Comparison of ENCODE assay signal across 16 mouse cellular contexts in the genomic region with DNA sequence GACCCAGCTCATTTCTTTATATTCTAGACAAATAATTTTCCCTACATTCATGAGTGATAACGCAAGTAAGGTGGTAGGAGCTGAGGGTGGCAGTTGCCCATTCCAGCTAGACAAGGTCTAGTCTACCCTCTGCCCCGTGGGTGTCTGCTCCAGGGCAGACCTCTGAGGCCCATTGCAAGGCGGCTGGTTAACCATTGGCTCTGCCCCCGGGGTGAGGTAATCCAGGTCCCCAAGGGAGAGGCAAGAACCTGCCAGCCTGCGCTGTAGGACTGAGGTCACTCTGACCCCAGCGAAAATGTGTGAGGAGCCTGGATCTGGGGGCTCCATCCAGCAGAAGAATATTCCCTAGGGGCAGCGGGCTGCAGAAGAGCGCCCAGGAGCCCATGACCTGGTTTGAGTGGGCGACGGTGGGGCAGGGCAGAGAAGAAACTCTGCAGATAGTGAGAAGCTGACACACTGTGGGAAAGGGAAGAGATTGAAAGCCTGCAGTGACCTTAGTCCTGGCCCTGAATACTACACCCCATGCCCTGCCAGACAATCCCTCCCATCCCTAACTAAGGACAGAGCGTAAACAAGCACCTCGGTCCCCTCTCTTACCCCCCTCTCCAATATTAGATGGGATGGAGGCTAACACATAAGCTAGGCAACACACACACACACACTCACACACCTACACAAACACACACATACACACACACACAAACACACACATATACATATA. TPM values are rescaled to one million over a fixed set of nuclear protein-coding genes. Genes with fewer than 3 reads are reported as not detected.
DNase-seq lines count a peak whose midpoint lies in the region; ATAC-seq and TF ChIP-seq lines count a peak whose summit lies in the region.
"Had no signal": no experiment of that assay in that cellular context is flagged by ENCODE, and none has a peak within 500 bp of the region (broad histone marks: within the 10 kb centered on the region; RNA-seq: fewer than 3 reads in every experiment).

No protein-coding gene starts in this region.

- no peaks in the 10 kb centered on the region for H3K27me3 ChIP-seq in kidney, embryonic 14.5 days (ENCODE audit: control insufficient read depth, insufficient read depth, low read length)
- H3K27me3 ChIP-seq in hindbrain, postnatal 0 days (ENCODE audit: insufficient read depth, low read length): no peaks in the 10 kb centered on the region
- no peaks in the 10 kb centered on the region for H3K27me3 ChIP-seq in forebrain, embryonic 16.5 days (replicated peaks; ENCODE audit: control insufficient read depth, insufficient read depth, low read length)
- H3K27me3 ChIP-seq: hindbrain, embryonic 15.5 days; neural tube, embryonic 13.5 days had no signal

- H3K36me3 ChIP-seq in kidney, embryonic 14.5 days (ENCODE audit: control insufficient read depth, insufficient read depth, low read length): no peaks in the 10 kb centered on the region
- no peaks in the 10 kb centered on the region for H3K36me3 ChIP-seq in hindbrain, postnatal 0 days (ENCODE audit: insufficient read depth, low read length)
- no peaks in the 10 kb centered on the region for H3K36me3 ChIP-seq in forebrain, embryonic 16.5 days (ENCODE audit: control insufficient read depth, insufficient read depth)
- H3K36me3 ChIP-seq: embryonic facial prominence, embryonic 10.5 days; hindbrain, embryonic 15.5 days; neural tube, embryonic 13.5 days had no signal

- WGBS in kidney, embryonic 14.5 days: 51% methylated on average over 12 of the region's 12 CpGs
- WGBS in hindbrain, postnatal 0 days: 70% methylated on average over 12 of the region's 12 CpGs
- WGBS in forebrain, embryonic 16.5 days: 74% methylated on average over 12 of the region's 12 CpGs

- no peaks in the 10 kb centered on the region for H3K9me3 ChIP-seq in kidney, embryonic 14.5 days (ENCODE audit: control insufficient read depth, low read length)
- no peaks in the 10 kb centered on the region for H3K9me3 ChIP-seq in hindbrain, postnatal 0 days (ENCODE audit: low read length)
- H3K9me3 ChIP-seq in forebrain, embryonic 16.5 days (ENCODE audit: control insufficient read depth, low read length): no peaks in the 10 kb centered on the region
- H3K9me3 ChIP-seq: embryonic facial prominence, embryonic 10.5 days; hindbrain, embryonic 15.5 days; neural tube, embryonic 13.5 days had no signal

- H3K9ac ChIP-seq in kidney, embryonic 14.5 days (ENCODE audit: low read depth, low read length): no peak overlapping the region
- H3K9ac ChIP-seq in hindbrain, postnatal 0 days (replicated peaks; ENCODE audit: low read length): no peak overlapping the region
- no peak overlapping the region for H3K9ac ChIP-seq in forebrain, embryonic 16.5 days (replicated peaks; ENCODE audit: low read depth, low read length)
- H3K9ac ChIP-seq: hindbrain, embryonic 15.5 days; lung, embryonic 14.5 days; neural tube, embryonic 13.5 days had no signal

- no peak overlapping the region for H3K4me2 ChIP-seq in kidney, embryonic 14.5 days (replicated peaks; ENCODE audit: low read depth, low read length)
- no peak overlapping the region for H3K4me2 ChIP-seq in hindbrain, postnatal 0 days (ENCODE audit: low read depth, low read length)
- H3K4me2 ChIP-seq in forebrain, embryonic 16.5 days (ENCODE audit: low read length): no peak overlapping the region
- H3K4me2 ChIP-seq: hindbrain, embryonic 15.5 days; lung, embryonic 14.5 days; neural tube, embryonic 13.5 days had no signal

- H3K4me3 ChIP-seq in kidney, embryonic 14.5 days (ENCODE audit: low read length): no peak overlapping the region
- H3K4me3 ChIP-seq in hindbrain, postnatal 0 days (ENCODE audit: low read length): no peak overlapping the region
- no peak overlapping the region for H3K4me3 ChIP-seq in forebrain, embryonic 16.5 days (replicated peaks; ENCODE audit: low read length)
- H3K4me3 ChIP-seq: embryonic facial prominence, embryonic 10.5 days; hindbrain, embryonic 15.5 days; neural tube, embryonic 13.5 days had no signal

- ATAC-seq in kidney, embryonic 14.5 days (ENCODE audit: low FRiP score, low TSS enrichment): no peak; the same call in 1 of the 2 replicates
- ATAC-seq in hindbrain, postnatal 0 days: no peak
- ATAC-seq in forebrain, embryonic 16.5 days: no peak

- no peak overlapping the region for H3K27ac ChIP-seq in kidney, embryonic 14.5 days (ENCODE audit: low read depth, low read length)
- no peak overlapping the region for H3K27ac ChIP-seq in hindbrain, postnatal 0 days
- H3K27ac ChIP-seq in forebrain, embryonic 16.5 days (ENCODE audit: low read length): no peak overlapping the region
- H3K27ac ChIP-seq: embryonic facial prominence, embryonic 10.5 days; hindbrain, embryonic 15.5 days; neural tube, embryonic 13.5 days had no signal

- no peak for TF ChIP-seq CTCF in hindbrain, postnatal 0 days (IDR thresholded peaks at IDR 0.05; ENCODE audit: low read depth)

- DNase-seq in kidney, adult 11 months: peak; percentile 85
- peak; percentile 81 for DNase-seq in adrenal gland, postnatal 10 days
- DNase-seq in kidney, adult 18-20 months: peak; percentile 70
- peak; percentile 83 to 88 for DNase-seq in kidney, postnatal 36 days
- DNase-seq in hindbrain, postnatal 0 days (ENCODE audit: low spot score): no peak
- no peak for DNase-seq in urinary bladder, adult 2 months (ENCODE audit: low spot score)
- DNase-seq: B cell, adult 2 months; cerebellum, adult 9-10 months; heart, adult 11 months; lung, embryonic 14.5 days had no signal

- no peaks in the 10 kb centered on the region for H3K4me1 ChIP-seq in kidney, embryonic 14.5 days (ENCODE audit: control insufficient read depth, insufficient read depth, low read length)
- H3K4me1 ChIP-seq in hindbrain, postnatal 0 days (ENCODE audit: insufficient read depth, low read length): no peaks in the 10 kb centered on the region
- H3K4me1 ChIP-seq in forebrain, embryonic 16.5 days (replicated peaks; ENCODE audit: control insufficient read depth, insufficient read depth, low read length): no peaks in the 10 kb centered on the region
- H3K4me1 ChIP-seq: hindbrain, embryonic 15.5 days; neural tube, embryonic 13.5 days had no signal

RNA-seq across cellular contexts. Expression of a gene that starts 21.1 kb away (rescaled TPM):
- 22.4 and 26.8 TPM in 2 replicates for polyA plus RNA-seq in kidney, embryonic 14.5 days (2014; fragmentation: Nextera tagmentation; extraction: Ambion mirVana)
- under 1 TPM; 0.21 to 0.39 TPM for total RNA-seq in adrenal gland, postnatal 10 days (2021)
- total RNA-seq in hindbrain, postnatal 0 days (2014; rRNA removed): 0.10 TPM in 1 of 2 replicates, not detected in the other
- 0.42 and 0.54 TPM in 2 replicates for polyA plus RNA-seq in hindbrain, postnatal 0 days (2015; fragmentation: Nextera tagmentation; extraction: Ambion mirVana)
- polyA plus RNA-seq in urinary bladder, adult 2 months (2012; rRNA removed): 46.7 and 50.1 TPM in 2 replicates
- polyA plus RNA-seq in forebrain, embryonic 16.5 days (2015; fragmentation: Nextera tagmentation; extraction: Ambion mirVana): 0.10 and 0.53 TPM in 2 replicates
- total RNA-seq: layer of hippocampus, postnatal 25 days had no signal

RNA-seq across cellular contexts. Expression of a gene that starts 46.6 kb away (rescaled TPM):
- polyA plus RNA-seq in kidney, embryonic 14.5 days (2014; fragmentation: Nextera tagmentation; extraction: Ambion mirVana): 66.6 and 86.8 TPM in 2 replicates
- total RNA-seq in adrenal gland, postnatal 10 days (2021): 10 to 100 TPM; 40.0 to 56.1 TPM
- 61.4 and 97.9 TPM in 2 replicates for total RNA-seq in hindbrain, postnatal 0 days (2014; rRNA removed)
- 50.5 and 53.8 TPM in 2 replicates for polyA plus RNA-seq in hindbrain, postnatal 0 days (2015; fragmentation: Nextera tagmentation; extraction: Ambion mirVana)
- polyA plus RNA-seq in urinary bladder, adult 2 months (2012; rRNA removed): 46.6 and 55.6 TPM in 2 replicates
- 93.3 and 100 TPM in 2 replicates for polyA plus RNA-seq in forebrain, embryonic 16.5 days (2015; fragmentation: Nextera tagmentation; extraction: Ambion mirVana)

Comparison
In these comparisons a context has a peak if more than half of its experiments do, and no peak if none do; other contexts are left out.
1. DNase-seq: peak in kidney, adult 11 months (single experiment), adrenal gland, postnatal 10 days (single experiment), kidney, adult 18-20 months (single experiment) and kidney, postnatal 36 days (2 of 2); none in hindbrain, postnatal 0 days (single experiment) and urinary bladder, adult 2 months (single experiment).
2. RNA of a gene that starts 21.1 kb away (polyA plus RNA-seq): 46.7 to 50.1 TPM in urinary bladder, adult 2 months and 22.4 to 26.8 TPM in kidney, embryonic 14.5 days; 0.42 to 0.54 TPM in hindbrain, postnatal 0 days and 0.10 to 0.53 TPM in forebrain, embryonic 16.5 days; every median in the first group is over 10 times any median in the second.